Mouse (Mus musculus) inflammation-experienced regulatory T-cells, adult 6 months (primary cell): ENCODE results near the gene Sdk2. TPM values are rescaled to one million over a fixed set of nuclear protein-coding genes. Genes with fewer than 3 reads are reported as not detected.

ENCODE experiments used
- ATAC-seq: one replicate; pipeline ENCODE4 v1.8.0; 2017
- polyA plus RNA-seq, 3 experiments: library from polyadenylated mRNA; unstranded; fragments of 100-300 nt; shearing (Covaris generic); gene quantifications; one replicate each; pipeline ENCODE4 v1.2.1; 2017

Sdk2 gene
- polyA plus RNA-seq, 3 experiments from 2014 or later = 0.08 TPM; not detected in 2

DNA sequence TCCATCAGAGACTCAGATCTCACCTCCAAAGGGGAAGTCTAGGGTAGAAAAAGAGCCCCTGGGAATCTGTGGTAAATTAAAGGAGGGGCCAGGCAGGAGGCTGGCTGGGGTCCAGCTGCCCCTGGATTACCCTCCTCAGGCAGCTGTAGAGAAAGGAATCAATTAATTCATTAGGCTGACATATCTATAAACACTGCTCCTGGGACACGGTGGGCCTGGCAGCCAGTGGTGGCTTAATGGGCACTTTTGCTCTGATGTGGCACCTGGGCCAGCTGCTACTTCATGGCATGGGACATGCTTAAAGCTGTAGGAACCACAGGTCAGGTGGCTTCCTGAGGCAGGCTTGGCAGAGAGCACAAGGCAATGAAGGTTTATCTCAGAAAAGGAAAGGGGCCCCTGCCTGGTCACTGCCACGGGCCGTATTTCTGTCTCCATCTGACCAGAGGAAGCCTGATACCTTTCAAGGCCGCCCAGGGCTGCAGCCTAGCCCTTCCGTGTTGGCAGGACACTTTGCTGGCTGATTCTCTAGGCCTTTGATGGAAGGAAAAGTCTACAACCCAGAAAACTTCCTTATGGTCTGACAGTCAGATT is 80.9 kb downstream of the Sdk2 start:
- no peak for ATAC-seq

DNA sequence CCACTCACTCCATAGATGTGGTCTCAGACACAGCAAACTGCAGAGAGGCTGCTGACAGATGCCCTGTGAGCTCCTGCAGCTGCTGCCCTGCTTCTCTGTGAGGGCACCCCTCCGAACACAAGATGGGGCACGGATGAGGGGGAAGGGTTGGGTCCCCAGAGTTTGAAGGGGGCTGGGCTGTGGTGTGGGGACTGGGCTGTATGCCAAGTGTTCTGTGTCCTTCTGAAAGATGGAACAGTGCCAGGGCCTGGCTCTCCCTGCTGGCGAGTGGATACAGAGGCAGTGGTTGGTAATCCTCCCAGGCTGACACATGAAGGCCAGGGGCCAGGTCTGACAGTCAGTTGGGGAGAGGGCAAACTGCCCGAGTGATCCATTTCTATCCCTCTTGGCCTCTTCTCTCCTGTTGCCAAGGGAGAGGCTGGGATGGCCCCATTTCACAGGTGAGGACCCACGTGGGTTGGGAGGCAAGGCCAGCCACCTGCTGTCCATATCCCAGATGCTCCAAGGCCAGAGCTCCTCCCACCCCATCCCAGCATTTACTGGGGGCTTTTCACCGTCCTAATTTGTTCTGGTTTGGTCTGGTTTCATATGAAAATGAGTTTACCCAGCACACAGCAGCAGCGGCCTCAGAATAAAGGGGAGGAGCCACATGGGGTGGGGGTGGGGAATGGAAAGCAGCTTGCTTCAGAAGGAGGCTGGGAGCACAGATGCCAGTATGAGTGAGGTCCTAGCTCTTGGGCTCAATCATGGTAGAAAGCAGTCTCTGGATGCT is 84.9 kb downstream of the Sdk2 start:
- no peak for ATAC-seq

DNA sequence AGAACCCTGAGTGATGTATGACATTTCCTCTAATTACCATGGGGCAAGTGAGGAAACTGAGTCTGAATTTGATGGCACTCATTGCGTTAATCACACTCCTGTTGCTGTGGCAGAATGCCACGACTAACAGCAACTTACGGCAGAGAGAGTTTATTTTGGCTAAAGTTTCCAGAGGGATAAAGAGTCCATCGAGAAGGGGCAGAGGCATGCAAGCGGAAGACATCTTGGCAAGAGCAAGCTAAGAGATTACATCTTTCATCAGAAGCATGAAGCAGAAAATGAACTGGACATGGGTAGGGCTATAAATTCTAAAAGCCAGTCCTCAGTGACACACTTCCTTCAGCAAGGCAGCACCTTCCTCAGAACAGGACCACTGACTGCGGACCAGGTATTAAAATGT is 85.8 kb downstream of the Sdk2 start:
- no peak for ATAC-seq

DNA sequence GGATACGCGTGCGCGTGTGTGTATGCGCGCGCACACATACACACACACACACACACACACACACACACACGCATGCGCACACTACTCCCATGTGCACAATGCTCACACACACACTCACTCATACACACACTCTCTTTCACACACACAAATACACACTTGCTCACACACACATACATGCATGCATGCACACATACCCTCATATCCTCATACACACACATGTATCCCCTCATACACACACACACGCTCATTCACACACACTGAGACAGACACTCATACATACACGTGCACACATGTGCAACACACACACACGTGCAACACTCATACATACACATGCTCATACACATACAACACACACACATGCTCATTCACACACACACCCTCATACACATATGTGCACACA is 88.5 kb downstream of the Sdk2 start:
- ATAC-seq = no peak

DNA sequence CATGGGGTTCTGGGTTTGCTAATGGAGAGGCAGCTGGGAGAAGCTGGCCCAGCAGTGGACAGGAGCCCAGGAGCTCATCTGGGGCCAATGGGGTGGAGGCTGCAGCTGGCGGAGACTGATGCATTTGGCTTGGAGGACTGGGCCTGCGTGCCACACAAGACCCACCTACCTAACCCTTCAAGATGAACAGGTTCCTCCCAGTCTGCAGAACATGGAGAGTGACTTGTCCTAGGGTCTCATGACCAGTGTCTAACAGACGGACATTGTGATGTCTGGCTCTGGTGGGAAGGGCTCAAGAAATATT is 91.2 kb downstream of the Sdk2 start:
- no peak for ATAC-seq

DNA sequence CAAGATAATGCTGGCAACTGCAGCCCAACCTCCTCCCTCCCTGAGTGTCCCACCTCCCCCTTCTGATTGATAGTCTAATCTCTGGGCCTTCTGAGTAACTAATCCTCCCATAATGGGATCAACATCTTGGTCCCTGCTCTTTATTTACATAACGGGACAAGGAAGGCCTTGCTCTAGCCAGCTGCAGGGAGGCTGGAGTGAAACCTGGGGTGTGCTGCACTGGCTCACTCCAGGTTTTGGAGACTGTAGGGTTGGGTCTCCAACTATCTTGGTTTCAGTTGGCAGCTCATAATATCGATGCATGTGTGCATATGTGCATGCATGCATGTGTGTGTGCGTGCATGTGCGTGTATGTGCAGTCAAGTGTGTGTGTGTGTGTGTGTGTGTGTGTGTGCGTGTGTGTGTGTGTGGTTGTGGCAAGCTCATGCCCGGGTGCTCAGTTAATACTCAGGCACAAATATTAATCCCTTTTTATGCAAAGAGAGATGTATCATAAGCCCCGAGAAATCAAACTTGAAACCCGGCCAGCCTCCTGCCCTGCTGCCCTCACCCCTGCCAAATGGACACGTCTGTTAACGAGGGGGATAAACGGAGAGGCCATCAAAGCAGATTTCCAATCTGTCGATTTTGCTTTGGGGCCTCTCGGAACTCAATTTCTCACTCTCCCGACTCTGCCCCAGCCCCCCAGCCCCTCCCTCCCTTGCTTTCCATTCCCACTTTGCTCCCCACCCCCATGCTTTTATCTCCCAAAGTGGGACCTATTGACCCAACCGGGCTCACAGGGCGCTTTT is 91.8 kb downstream of the Sdk2 start:
- ATAC-seq = no peak

DNA sequence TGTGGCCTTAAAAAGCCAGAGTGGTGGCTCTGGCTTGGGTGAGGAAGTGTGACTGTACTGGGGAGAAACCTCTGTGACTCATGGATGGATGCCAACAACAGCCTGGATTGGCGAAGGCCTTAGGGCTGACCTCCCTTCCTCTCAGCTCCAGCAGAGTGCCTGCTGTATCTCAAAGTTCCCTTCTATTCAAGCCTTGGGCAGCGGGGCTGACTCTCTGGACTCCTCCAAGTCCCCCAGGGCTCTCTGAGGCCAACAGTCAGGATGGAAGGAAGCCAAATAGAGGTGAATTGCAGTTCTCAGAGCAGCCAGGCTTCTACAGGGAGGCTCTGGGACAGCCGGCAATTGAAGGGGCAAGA is 94.4 kb downstream of the Sdk2 start:
- no peak for ATAC-seq

DNA sequence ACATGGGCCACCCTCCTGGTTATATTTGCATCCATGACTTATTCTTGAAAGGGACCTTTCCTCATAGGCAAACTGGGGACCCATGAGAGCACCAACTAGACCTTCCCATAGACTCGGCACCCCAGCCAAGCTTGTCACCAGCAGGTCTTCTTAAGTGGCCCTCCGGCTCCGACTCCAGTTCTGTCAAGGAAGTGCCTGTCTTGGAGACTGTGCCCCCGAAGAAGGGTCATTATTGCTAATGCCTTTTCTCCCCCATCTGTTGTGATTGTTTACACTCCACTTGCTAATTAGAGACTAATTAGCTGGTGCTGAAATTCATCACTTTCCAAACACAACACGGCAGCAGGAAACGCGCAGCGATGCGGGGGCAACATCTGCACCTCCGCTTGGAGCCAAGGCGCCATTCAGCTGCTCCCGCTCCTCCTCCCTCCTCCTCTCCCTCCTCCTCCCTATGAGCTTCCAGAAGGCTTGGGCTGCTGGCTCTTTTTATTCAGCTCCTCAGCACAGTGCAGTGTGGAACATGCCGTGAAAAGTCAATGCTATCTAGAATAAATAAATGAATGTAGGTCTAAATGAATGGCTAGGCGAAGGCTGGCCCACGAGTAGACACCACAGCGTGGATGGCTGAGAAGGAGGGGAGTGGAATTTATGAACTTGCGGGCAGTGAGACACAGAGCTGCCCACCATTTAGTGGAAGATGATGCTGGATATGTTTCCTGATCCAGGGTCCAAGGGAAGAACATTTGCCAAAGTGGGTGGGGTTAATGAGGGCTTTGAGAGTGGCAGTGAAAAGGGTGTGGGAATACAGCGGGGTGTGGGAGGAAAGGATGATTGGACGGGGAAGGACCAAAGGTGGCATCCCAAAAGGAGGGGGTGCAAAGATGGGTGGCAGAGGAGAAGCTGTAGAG is 95.0 kb downstream of the Sdk2 start:
- no peak for ATAC-seq

DNA sequence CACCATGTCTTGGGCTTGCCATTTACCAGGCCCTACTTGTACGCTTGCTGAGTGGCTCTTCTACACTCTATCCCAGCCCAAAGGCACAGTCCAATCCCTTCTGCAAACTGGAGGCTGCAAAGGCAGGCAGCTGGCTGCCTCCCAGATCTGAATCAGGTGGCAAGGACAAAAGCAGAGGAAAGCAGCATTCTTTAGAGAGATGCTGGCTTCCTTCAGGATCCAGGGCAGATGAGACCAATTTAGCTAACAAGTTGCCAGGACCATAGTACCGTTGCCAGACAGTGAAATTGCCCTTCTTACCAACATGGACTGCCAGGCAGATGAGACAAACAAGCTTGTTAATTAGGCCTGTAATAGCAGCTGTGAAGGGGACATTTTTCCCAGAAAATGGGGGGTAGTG is 96.8 kb downstream of the Sdk2 start:
- no peak for ATAC-seq

DNA sequence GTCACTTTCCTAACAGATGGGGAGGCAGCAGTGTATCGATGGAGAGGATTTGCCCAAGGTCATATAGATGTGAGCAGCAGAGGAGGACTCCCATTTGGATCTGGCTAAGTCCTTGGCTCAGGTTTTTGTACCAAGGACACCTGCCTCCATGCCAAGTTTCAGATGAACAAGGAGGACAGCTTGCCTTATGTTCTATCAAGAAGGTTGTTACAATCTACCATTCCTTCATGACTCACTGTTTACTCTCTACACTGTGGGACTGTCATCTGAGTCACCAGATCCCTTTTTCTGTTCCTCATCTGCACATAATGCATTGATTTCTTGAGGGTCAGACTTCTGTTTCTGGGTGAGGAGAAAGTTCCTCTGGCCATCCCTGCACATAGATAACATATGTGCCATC is 101.6 kb downstream of the Sdk2 start:
- no peak for ATAC-seq

DNA sequence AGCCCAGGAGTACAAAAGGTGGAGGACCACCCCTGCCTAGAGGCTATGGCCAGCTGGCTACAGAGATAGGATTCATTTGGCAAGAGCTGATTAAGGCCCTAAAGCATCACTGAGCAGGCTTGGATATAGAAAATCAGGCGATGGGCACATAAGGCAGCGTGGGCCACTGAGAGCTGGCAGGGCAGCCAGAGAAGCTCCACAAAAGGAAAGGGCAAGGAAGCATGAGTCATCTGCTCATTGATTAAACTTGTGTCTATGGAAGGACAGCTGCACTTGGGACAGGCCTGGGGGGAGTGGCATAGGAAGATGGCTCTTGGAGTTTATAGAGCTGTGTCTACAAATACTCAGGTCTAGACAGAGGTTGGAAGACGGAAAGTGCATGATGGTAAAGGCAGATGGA is 104.1 kb downstream of the Sdk2 start:
- no peak for ATAC-seq

DNA sequence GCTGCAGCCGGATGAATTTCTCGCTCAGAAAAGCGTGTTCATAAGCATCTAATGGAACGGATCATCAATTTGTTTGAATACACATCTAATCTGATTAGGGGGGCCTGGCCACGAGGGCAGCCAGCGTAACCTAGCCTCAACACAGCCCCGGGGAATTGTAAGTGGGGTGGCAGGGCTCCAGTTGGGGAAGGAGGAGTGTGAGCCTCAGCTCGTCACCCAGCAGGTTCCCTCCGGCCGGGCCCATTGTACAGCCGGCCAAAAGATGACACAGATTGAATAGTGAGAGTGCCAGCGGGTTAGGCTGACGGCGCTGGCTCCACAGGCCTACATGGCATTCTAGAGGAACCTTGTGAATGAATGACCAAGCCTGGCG is 115.2 kb downstream of the Sdk2 start:
- ATAC-seq = no peak

DNA sequence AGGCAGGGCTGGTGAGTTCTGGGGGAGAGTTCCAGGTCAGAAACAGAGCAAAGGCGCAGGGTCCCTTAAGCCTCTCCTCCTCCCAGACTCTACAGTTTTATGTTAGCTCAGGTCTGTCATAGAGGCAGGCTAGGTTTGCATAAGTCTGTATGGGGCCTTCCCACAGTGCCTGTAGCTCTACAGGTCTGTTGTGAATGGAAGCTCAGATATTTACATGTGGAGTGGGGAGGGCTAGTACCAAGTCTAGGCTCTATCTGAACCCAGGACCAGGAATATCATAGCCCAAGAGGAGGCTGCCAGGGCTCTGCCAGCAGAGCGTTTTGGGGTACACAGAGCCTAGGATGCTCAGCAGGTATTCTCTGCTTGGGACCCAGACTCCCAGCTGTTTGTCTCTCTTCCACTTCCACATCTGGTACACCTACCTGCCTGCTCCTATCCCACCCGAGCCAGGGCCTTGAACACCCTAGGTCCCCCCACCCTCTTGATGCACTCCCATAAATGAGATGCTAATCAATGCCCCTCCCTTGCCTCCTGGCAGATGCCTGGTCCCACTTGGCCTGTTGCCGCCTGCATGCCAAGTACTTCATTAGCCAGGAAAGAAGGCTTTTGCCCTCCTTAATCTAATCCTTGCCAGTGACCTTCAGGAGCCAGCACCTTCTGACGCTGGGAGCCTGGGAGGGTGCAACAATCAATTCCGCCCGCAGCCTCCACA is 115.8 kb downstream of the Sdk2 start:
- no peak for ATAC-seq

DNA sequence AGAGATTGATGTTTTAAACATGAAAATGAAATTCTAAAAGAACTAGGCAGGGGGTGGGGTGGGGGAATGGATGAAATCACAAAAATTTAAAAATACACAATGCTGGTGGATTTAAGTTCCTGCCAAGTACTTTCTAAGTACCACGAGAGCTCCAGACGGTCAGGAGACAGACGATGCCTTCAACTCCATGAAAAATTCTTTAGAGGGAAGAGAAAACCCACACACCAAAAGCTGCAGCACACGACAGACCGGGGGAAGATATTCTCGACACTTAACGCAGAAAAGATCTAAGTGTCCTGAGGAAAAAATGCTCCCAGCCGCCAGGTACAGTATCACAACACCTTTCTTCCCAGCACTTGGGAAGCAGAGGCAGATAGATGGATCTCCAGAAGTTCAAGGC is 118.2 kb downstream of the Sdk2 start:
- no peak for ATAC-seq

DNA sequence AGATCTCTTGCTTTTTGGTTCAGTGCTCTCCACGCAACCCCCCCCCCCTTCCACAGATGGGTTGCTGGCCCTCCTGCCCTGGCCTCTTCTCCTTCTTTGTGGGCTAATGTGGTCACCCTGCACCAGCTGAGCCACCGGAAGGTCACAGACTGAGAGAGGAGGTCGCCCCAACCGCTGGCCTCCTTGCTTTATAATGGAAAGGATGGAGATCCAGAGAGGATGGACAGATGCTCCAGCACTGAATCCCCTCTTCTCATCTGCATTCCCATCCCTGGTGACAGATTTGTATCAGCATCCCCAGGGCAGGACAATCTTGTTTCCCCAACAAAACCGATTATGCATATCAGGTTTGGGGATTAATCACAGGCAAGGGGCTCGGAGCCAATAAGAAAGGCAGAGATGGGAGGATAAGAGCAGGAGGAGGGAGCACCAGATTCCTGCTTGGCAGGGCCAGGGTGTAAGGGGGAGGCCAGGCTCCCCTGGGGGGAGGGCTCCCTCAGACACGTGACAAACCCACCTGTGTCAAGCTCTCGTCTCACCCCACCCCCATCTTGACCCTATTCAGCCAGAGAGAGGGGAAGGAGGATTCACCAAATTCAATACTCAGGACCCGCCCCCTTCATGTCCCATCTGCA is 124.6 kb downstream of the Sdk2 start:
- ATAC-seq = no peak

DNA sequence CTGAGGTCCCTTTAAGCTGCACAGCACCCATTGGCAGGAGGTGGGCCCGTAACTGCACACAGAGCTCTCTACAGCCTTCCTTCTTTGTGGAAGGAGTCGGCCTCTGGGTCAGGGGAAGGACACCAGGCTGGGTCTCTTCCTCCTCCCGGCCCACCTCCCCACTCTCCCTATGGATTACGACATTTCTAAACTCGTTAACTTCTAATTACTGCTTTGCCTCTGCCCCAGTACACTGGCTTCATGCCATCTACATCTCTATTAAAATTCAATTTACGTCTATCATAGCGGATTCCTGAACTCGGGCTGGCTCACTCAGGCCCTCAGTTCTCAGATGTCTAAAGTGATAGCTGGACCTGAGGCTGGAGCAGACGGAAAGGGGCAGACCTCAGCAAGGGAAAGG is 133.2 kb downstream of the Sdk2 start:
- no peak for ATAC-seq

DNA sequence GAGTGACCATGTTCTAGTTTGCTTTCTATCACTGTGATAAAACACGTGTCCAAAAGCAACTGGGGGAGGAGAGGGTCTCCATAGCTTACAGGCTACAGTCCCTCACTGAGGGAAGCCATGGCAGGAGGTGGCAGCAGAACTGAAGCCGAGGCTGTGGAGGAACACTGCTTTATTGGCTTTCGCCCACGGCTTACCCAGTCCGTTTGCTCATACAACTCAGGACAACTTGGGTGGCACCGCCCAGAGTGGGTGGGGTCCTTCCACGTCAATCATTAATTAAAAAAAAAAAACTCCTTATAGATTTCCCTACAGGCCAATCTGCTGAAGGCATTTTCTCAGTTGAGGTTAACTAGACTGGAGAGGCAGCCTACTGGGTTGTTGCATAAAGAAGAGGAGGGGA is 133.9 kb downstream of the Sdk2 start:
- ATAC-seq = no peak

DNA sequence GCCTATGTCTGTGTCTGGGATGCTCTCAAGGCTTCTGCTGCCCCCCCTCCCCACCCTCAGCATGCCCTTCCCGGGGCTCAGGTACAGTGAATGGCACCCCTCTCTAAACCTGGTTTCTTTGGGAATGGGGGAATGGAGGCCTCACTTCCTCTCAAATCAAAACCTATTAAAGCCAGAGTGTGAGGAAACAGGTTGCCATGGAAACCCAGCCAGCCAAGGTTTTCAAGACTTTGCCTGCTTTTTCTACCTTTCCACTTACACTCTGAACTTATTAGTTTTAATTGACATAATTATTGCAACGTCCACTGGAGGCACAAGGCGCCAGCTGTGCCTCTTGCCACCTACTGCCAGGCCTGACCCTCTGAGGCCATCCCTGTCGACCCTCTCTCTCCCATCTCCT is 135.1 kb downstream of the Sdk2 start:
- ATAC-seq = no peak

DNA sequence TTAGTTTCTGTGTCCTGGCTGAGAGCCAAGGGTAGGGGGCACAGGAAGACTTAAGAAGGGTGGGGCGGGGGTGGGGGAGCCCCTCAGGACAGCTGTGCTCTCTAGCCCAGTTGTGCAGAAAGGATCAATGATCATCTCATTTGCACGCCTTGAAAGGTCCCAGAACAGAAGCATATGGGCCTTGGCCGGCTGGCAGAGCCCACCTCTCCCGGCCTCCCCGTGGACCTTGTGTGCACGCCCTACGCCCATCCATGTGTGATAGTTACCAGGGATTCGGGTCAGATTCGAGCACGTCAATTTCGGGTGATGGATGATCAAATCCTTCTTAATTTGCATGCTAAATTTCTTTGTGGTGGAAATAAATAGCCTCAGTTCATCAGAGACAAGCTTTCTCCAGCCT is 136.7 kb downstream of the Sdk2 start:
- no peak for ATAC-seq

DNA sequence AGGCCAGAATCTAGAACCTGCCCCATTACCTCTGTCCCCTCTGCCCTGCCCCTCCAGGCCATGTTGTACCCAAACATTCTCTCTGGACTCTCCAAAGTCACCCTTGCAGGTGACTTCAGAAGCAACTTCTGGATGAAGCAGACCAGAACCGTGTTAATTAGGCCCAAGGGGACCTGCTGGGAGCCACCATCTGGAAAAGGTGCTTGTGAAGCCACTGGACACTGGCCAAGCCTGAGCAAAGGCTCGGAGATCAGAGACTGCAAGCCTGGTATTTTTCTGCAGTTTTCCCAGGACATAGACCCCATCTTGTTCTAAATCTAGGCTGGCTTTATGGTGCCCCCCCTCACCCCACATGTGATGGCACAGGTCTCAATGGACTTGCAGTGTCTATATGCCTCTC is 138.0 kb downstream of the Sdk2 start:
- no peak for ATAC-seq

DNA sequence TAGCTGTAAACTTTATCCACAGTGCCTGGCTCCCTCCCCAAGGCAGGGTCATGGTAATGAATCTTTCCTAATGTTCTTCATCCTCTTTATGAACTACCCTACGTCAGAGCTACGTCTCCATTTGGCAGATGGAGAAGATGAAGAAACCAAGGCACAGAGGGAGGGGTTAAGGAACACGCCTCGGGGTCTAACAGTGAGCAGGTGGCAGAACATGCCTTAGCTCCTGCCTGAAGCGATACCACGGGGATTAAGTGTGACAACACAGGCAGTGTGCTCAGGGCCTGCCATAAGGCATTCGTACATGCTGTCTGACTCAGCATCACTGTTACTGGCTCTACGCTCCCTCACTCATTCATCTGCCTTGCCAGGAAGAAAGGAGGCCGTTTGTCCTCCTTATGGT is 138.6 kb downstream of the Sdk2 start:
- no peak for ATAC-seq

DNA sequence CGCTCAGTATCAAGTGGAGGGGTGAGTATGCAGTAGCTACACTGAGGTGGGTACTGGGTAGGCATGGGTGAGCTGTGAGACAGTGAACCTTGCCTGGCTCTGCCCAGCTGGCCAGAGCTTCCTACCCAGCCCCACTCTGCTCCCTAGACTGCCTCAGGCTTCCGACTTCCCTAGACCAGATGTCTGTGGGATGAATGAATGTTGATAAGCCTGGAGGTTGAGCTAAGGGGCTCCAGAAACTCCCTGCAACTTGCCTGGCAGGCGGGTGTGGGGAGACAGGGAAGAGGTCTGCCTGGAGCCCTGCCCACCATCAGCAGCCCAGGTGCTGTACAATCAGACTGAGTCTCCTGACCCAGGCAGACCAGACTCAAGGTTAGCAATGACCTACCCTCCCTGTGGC is 139.0 kb downstream of the Sdk2 start:
- ATAC-seq = no peak
